Mouse (Mus musculus) embryonic facial prominence, embryonic 11.5 days (tissue): ENCODE results near the gene Usp28. TPM values are rescaled to one million over a fixed set of nuclear protein-coding genes. Genes with fewer than 3 reads are reported as not detected.

ENCODE experiments used
- ATAC-seq: fragments of 200-750 bp; cut with Nextera tagmentation; replicated peaks from 2 replicates; pipeline ENCODE4 v1.8.0; 2017; ENCODE audit warnings: low read depth; ENCODE audit not compliant: insufficient number of reproducible peaks, low FRiP score, low TSS enrichment
- DNase-seq: peaks from one replicate; pipeline ENCODE4 v3.0.0-alpha.2; 2015; ENCODE audit warnings: low spot score
- H3K27ac ChIP-seq: fragments of 300-500 bp; sonication (generic); replicated peaks from 2 replicates; pipeline ENCODE4 v1.5.1; 2014; ENCODE audit warnings: mild to moderate bottlenecking, low read depth, low read length, control low read depth
- H3K27me3 ChIP-seq: fragments of 300-500 bp; sonication (generic); 2 replicates; pipeline ENCODE4 v1.6.1; 2014; ENCODE audit warnings: mild to moderate bottlenecking, low read length, moderate library complexity, mixed read lengths; ENCODE audit not compliant: control insufficient read depth, insufficient read depth
- H3K36me3 ChIP-seq: fragments of 300-500 bp; sonication (generic); replicated peaks from 2 replicates; pipeline ENCODE4 v1.6.1; 2014; ENCODE audit warnings: low read depth, mild to moderate bottlenecking, low read length, moderate library complexity, mixed read lengths; ENCODE audit not compliant: control insufficient read depth, insufficient read depth
- H3K4me1 ChIP-seq: fragments of 300-500 bp; sonication (generic); 2 replicates; pipeline ENCODE4 v1.6.1; 2014; ENCODE audit warnings: low read length, mixed read lengths; ENCODE audit not compliant: control insufficient read depth, insufficient read depth
- H3K4me2 ChIP-seq: fragments of 300-500 bp; sonication (generic); 2 replicates; pipeline ENCODE4 v1.6.1; 2014; ENCODE audit warnings: low read depth, mild to moderate bottlenecking, control low read depth, low read length, moderate library complexity
- H3K4me3 ChIP-seq: fragments of 300-500 bp; sonication (generic); 2 replicates; pipeline ENCODE4 v1.5.1; 2014; ENCODE audit warnings: low read depth, low read length, control low read depth
- H3K9ac ChIP-seq: fragments of 300-500 bp; sonication (generic); replicated peaks from 2 replicates; pipeline ENCODE4 v1.6.1; 2014; ENCODE audit warnings: mild to moderate bottlenecking, control low read depth, low read length
- H3K9me3 ChIP-seq: fragments of 300-500 bp; sonication (generic); replicated peaks from 2 replicates; pipeline ENCODE4 v1.6.1; 2016; ENCODE audit warnings: mild to moderate bottlenecking, low read length, inconsistent platforms, mixed read lengths; ENCODE audit not compliant: control insufficient read depth
- WGBS: fragments of 180-500 bp; shearing (Covaris S2); extraction: QIAGEN DNeasy Blood & Tissue Kit; methylation state at CpG from one replicate; pipeline ENCODE4 v1.1.7; 2014; 5-methylcytosine and 5-hydroxymethylcytosine counted together
- polyA plus RNA-seq: library from polyadenylated mRNA; unstranded; fragments of >200 nt; fragmentation: Nextera tagmentation; extraction: Ambion mirVana; gene quantifications from 2 replicates; pipeline ENCODE4 v1.2.1, GENCODE M21; 2014

The Usp28 gene
- polyA plus RNA-seq, 1 experiment from 2014 or later: 38.8 TPM

DNA sequence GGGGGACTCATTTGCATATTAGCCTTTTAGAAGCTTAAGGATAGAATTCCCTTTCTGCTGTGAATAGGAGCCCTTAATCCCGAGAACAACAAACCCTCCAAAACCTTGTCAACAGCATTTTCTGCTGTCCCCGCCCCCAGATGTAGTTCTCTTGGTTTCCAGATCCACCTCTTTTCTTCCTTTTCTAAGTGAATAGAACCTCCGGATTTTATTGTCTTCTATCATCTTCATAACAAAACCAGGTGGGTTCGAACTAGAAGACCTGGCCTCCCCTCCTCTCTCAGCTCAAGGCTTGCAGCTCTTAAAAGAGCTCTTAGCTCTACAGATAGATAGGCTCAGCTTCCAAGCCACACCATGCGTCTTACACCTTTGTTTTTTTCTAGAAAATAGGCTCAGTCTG is 6.5 kb downstream of the Usp28 start:
- 67% methylated on average over 5 of the region's 5 CpGs for WGBS
- Histone ChIP-seq H3K36me3 (peaks cover 2% of the 10 kb centered on the region), H3K9ac (no peak overlapping the region), H3K9me3 (no peaks in the 10 kb centered on the region), H3K4me2 (no peak overlapping the region), H3K4me1 (no peaks in the 10 kb centered on the region; the same call in 1 of the 2 replicates), H3K4me3 (no peak overlapping the region), H3K27me3 (no peaks in the 10 kb centered on the region), H3K27ac (no peak overlapping the region)
- ATAC-seq: no peak
- DNase-seq: no peak

DNA sequence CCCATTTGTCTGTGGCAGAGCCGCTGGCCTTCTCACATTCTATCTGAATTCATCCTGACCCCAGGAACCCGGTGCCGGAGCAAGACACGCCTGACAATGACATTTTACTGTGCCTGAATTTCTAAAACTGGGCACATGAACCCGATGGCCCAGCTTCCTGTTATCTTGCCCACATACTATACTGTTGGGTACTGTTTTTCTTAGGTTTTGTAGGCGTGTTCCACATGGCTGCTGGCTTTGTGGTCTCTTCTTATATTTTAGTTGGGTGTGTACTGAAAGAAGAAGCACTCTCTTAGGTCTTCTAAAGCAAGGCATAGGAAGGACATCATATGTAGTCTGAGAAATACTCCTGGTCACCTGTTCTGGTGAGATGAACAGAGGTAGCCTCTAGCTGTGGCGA is 9.6 kb downstream of the Usp28 start:
- WGBS: 91% methylated on average over 7 of the region's 7 CpGs
- Histone ChIP-seq H3K36me3 (peaks cover 2% of the 10 kb centered on the region), H3K27ac (no peak overlapping the region), H3K4me3 (no peak overlapping the region), H3K4me1 (no peaks in the 10 kb centered on the region), H3K9ac (no peak overlapping the region), H3K27me3 (no peaks in the 10 kb centered on the region), H3K9me3 (no peaks in the 10 kb centered on the region), H3K4me2 (no peak overlapping the region)
- no peak for ATAC-seq
- DNase-seq: no peak

DNA sequence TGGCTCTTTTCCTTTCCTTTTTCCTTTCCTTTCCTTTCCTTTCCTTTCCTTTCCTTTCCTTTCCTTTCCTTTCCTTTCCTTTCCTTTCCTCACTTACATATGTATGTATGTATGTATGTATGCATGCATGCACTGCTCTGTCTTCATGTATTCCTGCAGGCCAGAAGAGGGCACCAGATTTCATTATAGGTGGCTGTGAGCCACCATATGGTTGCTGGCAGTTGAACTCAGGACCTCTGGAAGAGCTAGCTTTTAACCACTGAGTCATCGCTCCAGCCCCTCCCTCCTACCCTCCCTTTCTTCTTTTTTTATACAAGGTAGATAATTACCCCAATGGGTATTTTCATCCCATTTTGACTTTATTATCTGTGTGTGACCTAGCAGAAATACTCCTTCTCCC is 10.6 kb downstream of the Usp28 start:
- Histone ChIP-seq H3K36me3 (peaks cover 2% of the 10 kb centered on the region), H3K27me3 (no peaks in the 10 kb centered on the region), H3K9me3 (no peaks in the 10 kb centered on the region), H3K4me1 (no peaks in the 10 kb centered on the region), H3K9ac (no peak overlapping the region), H3K4me2 (no peak overlapping the region), H3K27ac (no peak overlapping the region), H3K4me3 (no peak overlapping the region)
- DNase-seq (no peak), ATAC-seq (no peak)
- 87% methylated on average over 1 of the region's 1 CpGs for WGBS

DNA sequence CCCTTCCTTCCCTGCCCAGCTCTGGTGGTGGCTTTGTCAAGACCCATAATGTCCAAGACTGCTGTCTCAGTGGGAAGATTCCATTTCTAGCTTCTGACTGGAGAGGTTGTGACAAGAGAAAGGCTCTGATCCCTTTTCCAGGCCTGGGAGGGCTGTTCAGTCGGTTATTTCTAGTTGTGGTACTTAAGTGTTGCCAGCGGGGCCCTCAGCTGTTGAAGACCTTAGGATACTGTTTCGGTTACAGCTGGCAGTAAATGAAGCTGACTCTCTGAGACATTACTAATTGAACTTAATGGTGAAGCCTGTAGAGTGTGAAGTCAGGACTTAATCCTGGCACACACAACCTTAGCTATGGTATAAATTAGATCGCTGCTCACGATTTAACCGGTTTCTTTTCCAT is 14.1 kb downstream of the Usp28 start:
- DNase-seq: no peak
- Histone ChIP-seq H3K36me3 (peaks cover 2% of the 10 kb centered on the region), H3K4me2 (no peak overlapping the region), H3K4me3 (no peak overlapping the region), H3K27ac (no peak overlapping the region), H3K9me3 (no peaks in the 10 kb centered on the region), H3K9ac (no peak overlapping the region), H3K4me1 (no peaks in the 10 kb centered on the region), H3K27me3 (no peaks in the 10 kb centered on the region)
- no peak for ATAC-seq
- WGBS: 80% methylated on average over 6 of the region's 6 CpGs

DNA sequence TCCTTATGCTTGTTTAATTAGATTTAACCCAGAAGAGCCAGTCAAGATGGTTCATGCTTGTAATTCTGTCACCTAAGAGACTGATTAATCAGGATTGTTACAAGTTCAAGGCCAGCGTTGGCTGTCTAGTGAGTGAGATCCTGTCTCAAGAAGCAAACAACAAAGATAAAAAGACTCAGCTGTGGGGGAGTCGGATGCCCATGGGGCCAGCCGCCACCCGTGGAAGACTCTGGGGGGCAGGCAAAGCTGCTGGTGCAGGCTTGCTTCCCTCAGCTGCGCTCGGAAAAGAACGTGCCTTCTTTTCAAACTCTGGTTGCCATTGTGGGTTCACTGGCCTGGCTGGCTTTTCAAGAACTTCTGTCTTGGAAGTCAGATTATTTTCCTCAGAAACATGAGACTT is 30.6 kb downstream of the Usp28 start:
- Histone ChIP-seq H3K9me3 (no peaks in the 10 kb centered on the region), H3K4me2 (no peak overlapping the region), H3K4me3 (no peak overlapping the region), H3K4me1 (no peaks in the 10 kb centered on the region), H3K36me3 (no peaks in the 10 kb centered on the region; the same call in 1 of the 2 replicates), H3K9ac (no peak overlapping the region), H3K27ac (no peak overlapping the region), H3K27me3 (no peaks in the 10 kb centered on the region)
- ATAC-seq: no peak
- WGBS: 94% methylated on average over 7 of the region's 7 CpGs
- no peak for DNase-seq

DNA sequence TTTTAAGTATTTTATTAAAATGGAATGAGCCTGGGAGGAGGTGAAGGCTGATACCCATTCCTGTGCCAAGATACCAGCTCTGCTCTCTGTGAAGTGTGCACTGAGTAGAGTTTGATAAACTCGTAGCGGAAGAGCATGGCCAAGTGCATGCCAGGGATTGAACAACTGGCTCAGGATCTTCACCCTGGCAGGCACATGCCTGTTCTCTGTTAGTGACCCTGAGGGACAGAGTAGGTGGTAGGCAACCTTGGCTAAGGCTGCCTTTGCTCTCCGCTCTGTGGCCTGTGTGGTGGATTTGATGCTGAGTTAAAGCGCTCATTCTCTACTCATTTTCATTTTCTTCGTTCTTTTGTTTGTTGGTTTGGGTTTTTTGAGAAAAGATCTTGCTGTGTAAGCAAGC is 36.1 kb downstream of the Usp28 start:
- Histone ChIP-seq H3K27me3 (no peaks in the 10 kb centered on the region), H3K9me3 (no peaks in the 10 kb centered on the region), H3K27ac (no peak overlapping the region), H3K9ac (no peak overlapping the region), H3K4me3 (no peak overlapping the region), H3K4me1 (no peaks in the 10 kb centered on the region), H3K4me2 (no peak overlapping the region), H3K36me3 (no peaks in the 10 kb centered on the region; the same call in none of the 2 replicates)
- no peak for DNase-seq
- WGBS: 98% methylated on average over 5 of the region's 5 CpGs
- ATAC-seq: no peak

DNA sequence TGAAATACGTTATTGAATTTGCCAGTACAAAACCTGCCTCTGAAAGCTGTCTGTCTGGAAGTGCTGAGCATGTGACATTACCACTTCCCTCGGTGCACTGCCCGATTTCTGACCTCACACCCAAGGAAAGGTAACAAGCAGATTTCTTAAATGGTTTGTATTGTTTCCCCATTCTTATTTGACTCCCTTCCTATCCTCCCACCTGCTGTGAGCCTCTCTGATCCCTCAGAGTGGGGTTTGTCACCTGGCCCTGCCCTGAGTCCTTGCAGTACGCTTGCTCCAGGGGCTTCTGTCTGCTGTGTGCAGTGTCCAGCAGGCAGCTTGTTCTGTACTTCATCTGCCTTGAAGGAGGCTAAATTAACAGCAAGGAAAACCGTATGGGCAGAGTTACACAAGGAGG is 38.8 kb downstream of the Usp28 start:
- H3K36me3 ChIP-seq: no peaks in the 10 kb centered on the region; the same call in none of the 2 replicates
- 89% methylated on average over 5 of the region's 5 CpGs for WGBS
- no peaks in the 10 kb centered on the region for H3K9me3 ChIP-seq
- ATAC-seq (no peak), DNase-seq (no peak)
- no peak overlapping the region for H3K4me2 ChIP-seq
- no peak overlapping the region for H3K4me3 ChIP-seq
- no peak overlapping the region for H3K9ac ChIP-seq
- H3K4me1 ChIP-seq: no peaks in the 10 kb centered on the region
- H3K27me3 ChIP-seq: no peaks in the 10 kb centered on the region
- no peak overlapping the region for H3K27ac ChIP-seq

DNA sequence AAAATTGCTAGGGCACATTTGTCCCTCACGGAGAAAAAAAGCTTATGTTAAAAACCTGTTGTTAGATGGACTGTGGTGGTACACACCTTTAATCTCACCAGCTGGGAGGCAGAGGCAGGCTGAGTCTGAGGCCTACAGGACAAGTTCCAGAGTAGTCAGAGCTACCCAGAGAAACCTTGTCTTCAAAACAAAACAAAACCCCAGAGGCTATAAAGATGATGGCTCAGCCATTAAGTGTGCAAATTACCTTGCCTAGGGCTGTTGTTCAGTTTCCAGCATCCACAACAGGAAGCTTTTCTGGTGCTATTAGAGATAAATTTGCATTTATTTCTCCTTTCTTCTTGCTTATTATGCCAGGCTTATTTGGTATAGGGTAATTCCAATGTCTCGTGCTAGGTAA is 39.4 kb downstream of the Usp28 start:
- no peak overlapping the region for H3K4me2 ChIP-seq
- H3K9me3 ChIP-seq: no peaks in the 10 kb centered on the region
- H3K9ac ChIP-seq: no peak overlapping the region
- no peaks in the 10 kb centered on the region for H3K27me3 ChIP-seq
- 93% methylated on average over 2 of the region's 2 CpGs for WGBS
- no peak for ATAC-seq
- no peak overlapping the region for H3K4me3 ChIP-seq
- no peak overlapping the region for H3K27ac ChIP-seq
- H3K4me1 ChIP-seq: no peaks in the 10 kb centered on the region
- no peaks in the 10 kb centered on the region; the same call in none of the 2 replicates for H3K36me3 ChIP-seq
- no peak for DNase-seq
